Mouse (Mus musculus) liver, adult 2 months (tissue): ENCODE data around the gene Gja10. TPM values are rescaled to one million over a fixed set of nuclear protein-coding genes. Genes with fewer than 3 reads are reported as not detected.
A peak's percentile ranks its signal among the peaks of the same experiment; 100 is the strongest.

Experiments
- DNase-seq: peaks from one replicate; pipeline ENCODE4 v3.0.0-alpha.2; 2011; ENCODE audit warnings: low read depth, low spot score; ENCODE audit errors: extremely low read depth
- H3K27ac ChIP-seq: fragments of 200-500 bp; replicated peaks from 2 replicates; pipeline ENCODE4 v1.5.1; 2012; ENCODE audit warnings: low read depth, mild to moderate bottlenecking, control low read depth, inconsistent platforms, low read length; ENCODE audit not compliant: insufficient read depth
- H3K27me3 ChIP-seq: fragments of 200-500 bp; 2 replicates; pipeline ENCODE4 v1.6.1; 2012; ENCODE audit warnings: mild to moderate bottlenecking, moderate library complexity, low read length, inconsistent platforms; ENCODE audit not compliant: control insufficient read depth, insufficient read depth
- H3K36me3 ChIP-seq: fragments of 200-500 bp; 2 replicates; pipeline ENCODE4 v1.6.1; 2012; ENCODE audit warnings: low read length, inconsistent platforms; ENCODE audit not compliant: control insufficient read depth, insufficient read depth
- H3K4me1 ChIP-seq: fragments of 200-500 bp; 2 replicates; pipeline ENCODE4 v1.6.1; 2011; ENCODE audit warnings: low read length; ENCODE audit not compliant: control insufficient read depth, insufficient read depth
- H3K4me3 ChIP-seq: fragments of 200-500 bp; 2 replicates; pipeline ENCODE4 v1.5.1; 2011; ENCODE audit warnings: low read depth, mild to moderate bottlenecking, control low read depth, low read length, moderate library complexity; ENCODE audit not compliant: insufficient read depth
- H3K79me2 ChIP-seq: fragments of 200-500 bp; 2 replicates; pipeline ENCODE4 v1.6.1; 2012; ENCODE audit warnings: inconsistent platforms, mild to moderate bottlenecking, low read length, moderate library complexity; ENCODE audit not compliant: control insufficient read depth, insufficient read depth
- H3K9ac ChIP-seq: fragments of 200-500 bp; 2 replicates; pipeline ENCODE4 v1.6.1; 2012; ENCODE audit warnings: low read depth, mild to moderate bottlenecking, control low read depth, inconsistent platforms, low read length
- CTCF ChIP-seq: fragments of 200-500 bp; IDR thresholded peaks from 2 replicates; pipeline ENCODE4 v1.5.1; 2011; ENCODE audit warnings: low read depth, low read length, control low read depth
- POLR2A ChIP-seq: fragments of 200-500 bp; IDR thresholded peaks from 2 replicates; pipeline ENCODE4 v1.6.1; 2011; ENCODE audit warnings: low read length, control low read depth; ENCODE audit not compliant: insufficient read depth; ENCODE audit errors: extremely low read depth
- WGBS: fragments of 180-500 bp; shearing (Covaris S2); methylation state at CpG from one replicate; pipeline ENCODE4 v1.1.7; 2018; 5-methylcytosine and 5-hydroxymethylcytosine counted together
- polyA plus RNA-seq: library from polyadenylated mRNA; depleted of rRNA; stranded (reverse); fragments of >200 nt; gene quantifications from 2 replicates; pipeline ENCODE4 v1.2.3, GENCODE M21; 2012
- total RNA-seq: library from RNA; depleted of rRNA; stranded (reverse); fragments of >200 nt; gene quantifications from 2 replicates; pipeline ENCODE4 v1.2.3, GENCODE M21; 2014

Gja10 gene
- total and polyA plus RNA-seq, 2 experiments: 0.07 to 0.18 TPM

DNA sequence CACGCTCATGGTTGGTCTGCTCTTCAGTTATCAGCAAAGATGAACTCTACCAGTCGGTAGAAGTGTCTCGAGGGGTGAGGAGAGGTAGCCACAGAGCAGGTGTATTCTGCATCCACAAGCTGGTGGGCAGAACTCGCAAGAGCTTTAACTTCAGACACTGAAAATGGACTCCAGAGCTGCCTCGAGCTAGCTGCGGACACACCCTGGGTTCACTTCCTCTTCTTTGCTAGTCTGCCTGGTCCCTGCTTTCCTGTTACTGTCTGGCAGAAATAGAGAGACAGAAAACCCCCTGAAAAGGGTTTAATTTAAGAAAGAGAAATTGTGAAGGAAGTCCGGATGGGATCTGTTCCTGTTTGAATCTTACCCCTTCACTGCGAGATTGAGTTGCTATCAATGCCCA is 37.6 kb downstream of the Gja10 start:
- H3K4me1 ChIP-seq: peaks cover 18% of the 10 kb centered on the region
- DNase-seq: no peak
- no peaks in the 10 kb centered on the region for H3K36me3 ChIP-seq
- H3K9ac ChIP-seq: no peak overlapping the region
- H3K27ac ChIP-seq: peak overlapping the region; percentile 49
- H3K79me2 ChIP-seq: no peaks in the 10 kb centered on the region; the same call in 1 of the 2 replicates
- H3K27me3 ChIP-seq: no peaks in the 10 kb centered on the region
- TF ChIP-seq POLR2A (no peak), CTCF (no peak)
- no peak overlapping the region for H3K4me3 ChIP-seq
- 71% methylated on average over 8 of the region's 8 CpGs for WGBS

DNA sequence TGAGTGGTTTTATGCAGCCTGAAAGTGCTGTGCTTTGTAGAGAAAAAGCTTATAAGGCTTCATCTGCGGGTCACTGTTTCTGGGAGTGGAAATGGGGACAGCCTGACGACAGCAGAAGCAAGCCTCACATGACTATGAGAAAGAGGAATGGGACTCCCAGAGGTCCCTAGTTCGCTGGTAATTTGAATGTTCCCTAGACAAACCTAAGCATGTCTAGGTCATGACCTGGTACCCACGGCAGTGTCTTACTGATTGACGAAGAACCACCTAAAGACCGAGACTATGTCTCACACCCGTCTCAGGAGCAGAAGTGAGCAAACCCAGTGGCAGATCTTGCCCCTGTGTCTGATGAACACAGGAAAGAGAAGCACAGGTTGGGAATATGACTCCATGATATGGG is 38.1 kb downstream of the Gja10 start:
- Histone ChIP-seq H3K27me3 (no peaks in the 10 kb centered on the region), H3K4me1 (peaks cover 18% of the 10 kb centered on the region), H3K27ac (peak overlapping the region; percentile 49), H3K79me2 (no peaks in the 10 kb centered on the region; the same call in 1 of the 2 replicates), H3K4me3 (no peak overlapping the region), H3K9ac (no peak overlapping the region), H3K36me3 (no peaks in the 10 kb centered on the region)
- no peak for TF ChIP-seq POLR2A
- no peak for TF ChIP-seq CTCF
- WGBS: 86% methylated on average over 7 of the region's 7 CpGs
- peak; percentile 45 for DNase-seq

DNA sequence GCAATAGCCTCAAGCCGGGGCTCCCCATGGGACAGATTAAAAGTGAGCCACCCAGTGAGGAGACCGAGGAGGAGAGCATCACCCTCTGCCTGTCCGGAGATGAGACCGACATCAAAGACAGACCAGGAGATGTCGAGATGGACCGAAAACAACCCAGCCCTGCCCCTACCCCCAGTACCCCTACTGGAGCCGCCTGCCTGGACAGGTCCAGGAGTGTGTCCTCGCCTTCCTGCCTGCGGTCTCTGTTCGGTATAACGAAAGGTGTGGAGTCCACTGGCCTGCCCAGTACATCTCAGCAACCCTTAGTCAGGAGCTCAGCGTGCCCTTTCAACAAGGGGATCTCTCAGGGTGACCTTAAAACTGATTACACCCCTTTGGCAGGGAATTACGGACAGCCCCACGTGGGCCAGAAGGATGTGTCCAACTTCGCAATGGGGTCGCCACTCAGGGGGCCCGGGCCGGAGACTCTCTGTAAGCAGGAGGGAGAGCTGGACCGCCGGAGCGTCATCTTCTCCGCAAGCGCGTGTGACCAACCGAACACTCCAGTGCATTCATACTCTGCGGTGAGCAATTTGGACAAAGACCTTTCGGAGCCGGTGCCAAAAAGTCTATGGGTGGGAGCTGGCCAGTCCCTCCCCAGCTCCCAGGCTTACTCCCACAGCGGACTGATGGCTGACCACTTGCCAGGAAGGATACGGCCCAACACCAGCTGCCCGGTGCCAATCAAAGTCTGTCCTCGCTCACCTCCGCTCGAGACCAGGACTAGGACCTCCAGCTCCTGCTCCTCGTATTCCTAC is 40.0 kb downstream of the Gja10 start:
- Histone ChIP-seq H3K27me3 (no peaks in the 10 kb centered on the region), H3K9ac (no peak overlapping the region), H3K4me1 (peaks cover 13% of the 10 kb centered on the region), H3K36me3 (no peaks in the 10 kb centered on the region), H3K4me3 (no peak overlapping the region), H3K27ac (no peak overlapping the region), H3K79me2 (no peaks in the 10 kb centered on the region; the same call in 1 of the 2 replicates)
- no peak for TF ChIP-seq CTCF
- TF ChIP-seq POLR2A: no peak
- WGBS: 96% methylated on average over 35 of the region's 35 CpGs
- DNase-seq: no peak

DNA sequence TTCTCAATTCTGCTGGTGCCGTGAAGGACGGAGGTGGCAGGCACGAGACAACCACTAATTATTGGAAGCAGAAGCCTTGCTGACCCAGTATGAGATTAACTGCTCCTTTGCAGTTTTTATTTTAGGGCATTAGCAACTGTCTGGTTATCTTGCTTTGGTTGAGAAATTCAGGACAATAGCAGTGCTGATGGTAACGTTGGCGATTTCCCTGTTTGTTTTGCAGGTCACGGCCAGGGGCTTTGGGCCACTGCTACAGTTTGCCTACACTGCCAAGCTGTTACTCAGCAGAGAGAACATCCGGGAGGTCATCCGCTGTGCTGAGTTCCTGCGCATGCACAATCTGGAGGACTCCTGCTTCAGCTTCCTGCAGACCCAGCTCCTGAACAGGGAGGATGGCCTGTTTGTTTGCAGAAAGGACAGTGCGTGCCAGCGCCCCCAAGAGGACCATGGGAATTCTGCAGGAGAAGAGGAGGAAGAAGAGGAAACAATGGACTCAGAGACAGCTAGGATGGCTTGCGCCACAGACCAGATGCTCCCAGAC is 40.9 kb downstream of the Gja10 start:
- Histone ChIP-seq H3K27me3 (no peaks in the 10 kb centered on the region), H3K4me3 (no peak overlapping the region), H3K27ac (peak overlapping the region; percentile 30), H3K9ac (no peak overlapping the region), H3K79me2 (no peaks in the 10 kb centered on the region; the same call in 1 of the 2 replicates), H3K36me3 (no peaks in the 10 kb centered on the region), H3K4me1 (peaks cover 13% of the 10 kb centered on the region)
- TF ChIP-seq POLR2A (no peak), CTCF (peak; percentile 68)
- DNase-seq: peak; percentile 93
- WGBS: 9% methylated on average over 12 of the region's 12 CpGs

DNA sequence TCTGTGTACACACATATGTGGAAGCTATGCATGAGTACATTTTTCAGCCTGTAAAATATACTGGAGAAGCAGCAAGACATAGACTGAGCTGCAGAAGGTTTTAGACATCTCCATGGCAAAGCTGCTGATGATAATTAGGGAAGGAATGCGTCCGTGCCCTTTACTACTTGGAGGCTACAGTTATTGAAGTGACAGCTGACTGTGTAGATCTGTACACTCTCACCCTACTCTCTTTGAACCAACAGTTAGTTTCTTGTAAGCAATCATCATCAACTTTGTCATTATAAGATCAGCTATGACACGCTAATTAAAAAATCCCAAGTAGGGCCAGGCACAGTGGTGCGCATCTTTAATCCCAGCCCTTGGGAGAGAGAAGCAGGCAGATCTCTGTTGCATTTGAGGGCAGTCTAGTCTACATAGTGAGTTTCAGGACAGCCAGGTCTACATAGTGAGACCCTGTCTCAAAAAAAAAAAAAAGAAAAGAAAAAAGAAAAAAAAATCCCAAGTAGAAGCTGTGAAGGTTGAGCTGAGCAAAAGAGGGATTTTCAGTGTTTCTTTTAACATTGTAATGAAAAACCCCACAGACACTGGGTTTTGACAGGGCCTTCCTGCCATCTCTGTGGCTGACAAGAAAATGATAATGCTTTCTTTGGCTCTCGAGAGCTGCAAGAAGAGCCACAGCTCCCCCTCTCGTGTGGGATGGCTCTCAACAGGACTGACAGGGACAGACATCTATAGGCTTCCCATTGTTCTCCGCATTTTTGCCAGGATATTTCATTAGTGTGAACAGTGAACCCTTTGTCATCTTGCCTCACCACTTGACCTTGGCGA is 41.6 kb downstream of the Gja10 start:
- H3K27me3 ChIP-seq: no peaks in the 10 kb centered on the region
- no peaks in the 10 kb centered on the region for H3K36me3 ChIP-seq
- H3K4me3 ChIP-seq: no peak overlapping the region
- no peak overlapping the region for H3K9ac ChIP-seq
- peaks cover 13% of the 10 kb centered on the region for H3K4me1 ChIP-seq
- DNase-seq: no peak
- 55% methylated on average over 8 of the region's 8 CpGs for WGBS
- peak overlapping the region; percentile 30 for H3K27ac ChIP-seq
- TF ChIP-seq POLR2A (no peak), CTCF (peak; percentile 41; the same call in 1 of the 2 replicates)
- H3K79me2 ChIP-seq: no peaks in the 10 kb centered on the region; the same call in 1 of the 2 replicates
